Mouse (Mus musculus): Measurements from ENCODE around the gene Scaf4. TPM values are rescaled to one million over a fixed set of nuclear protein-coding genes. Genes with fewer than 3 reads are reported as not detected.

The Scaf4 gene
- total RNA-seq, 2 experiments from 2014 or later = 40.2 to 46.7 TPM

GRCm38 (mm10) chr16:90298426-90299300 lies 14.4 kb upstream of the Scaf4 start:
- intact Hi-C loops (cut with DNase I) = no loop called here
- no peak for DNase-seq (ENCODE audit: extremely low spot score in 1 of 2, low spot score in 2 of 2)

GRCm38 (mm10) chr16:90297479-90298425 lies 13.4 kb upstream of the Scaf4 start:
- DNase-seq (ENCODE audit: extremely low spot score in 1 of 2, low spot score in 2 of 2) = no peak
- intact Hi-C loops (cut with DNase I) = no loop called here

GRCm38 (mm10) chr16:90291675-90292074 lies 7.4 kb upstream of the Scaf4 start:
- no peak for DNase-seq (ENCODE audit: extremely low spot score in 1 of 2, low spot score in 2 of 2)
- intact Hi-C loops (cut with DNase I) = no loop called here

- DNase-seq (ENCODE audit: extremely low spot score in 1 of 2, low spot score in 2 of 2) = no peak
- intact Hi-C loops (cut with DNase I) = no loop called here
These were observed 6.7 kb upstream of the Scaf4 start for GRCm38 (mm10) chr16:90290962-90291361.

GRCm38 (mm10) chr16:90284916-90285315 lies 613 bp upstream of the Scaf4 start:
- intact Hi-C loops (cut with DNase I) = no loop called here
- no peak for DNase-seq (ENCODE audit: extremely low spot score in 1 of 2, low spot score in 2 of 2)

- intact Hi-C loops (cut with DNase I) = no loop called here
- DNase-seq (ENCODE audit: extremely low spot score in 1 of 2, low spot score in 2 of 2) = peak in 1 of 2 experiments; percentile 57
These were observed 918 bp downstream of the Scaf4 start for GRCm38 (mm10) chr16:90283266-90283904.

- intact Hi-C loops (cut with DNase I) = no loop called here
- DNase-seq (ENCODE audit: extremely low spot score in 1 of 2, low spot score in 2 of 2) = no peak
These were observed 1.6 kb downstream of the Scaf4 start for GRCm38 (mm10) chr16:90282620-90283265.

- no peak for DNase-seq (ENCODE audit: extremely low spot score in 1 of 2, low spot score in 2 of 2)
- intact Hi-C loops (cut with DNase I) = no loop called here
These were observed 2.9 kb downstream of the Scaf4 start for GRCm38 (mm10) chr16:90281406-90281805.

- DNase-seq (ENCODE audit: extremely low spot score in 1 of 2, low spot score in 2 of 2) = no peak
- intact Hi-C loops (cut with DNase I) = no loop called here
These were observed 3.3 kb downstream of the Scaf4 start for GRCm38 (mm10) chr16:90280989-90281388.

- intact Hi-C loops (cut with DNase I) = no loop called here
- DNase-seq (ENCODE audit: extremely low spot score in 1 of 2, low spot score in 2 of 2) = no peak
These were observed 3.8 kb downstream of the Scaf4 start for GRCm38 (mm10) chr16:90280515-90280914.

- no peak for DNase-seq (ENCODE audit: extremely low spot score in 1 of 2, low spot score in 2 of 2)
- intact Hi-C loops (cut with DNase I) = no loop called here
These were observed 5.2 kb downstream of the Scaf4 start for GRCm38 (mm10) chr16:90279058-90279457.

- intact Hi-C loops (cut with DNase I) = no loop called here
- DNase-seq (ENCODE audit: extremely low spot score in 1 of 2, low spot score in 2 of 2) = no peak
These were observed 8.8 kb downstream of the Scaf4 start for GRCm38 (mm10) chr16:90275521-90275920.

- no peak for DNase-seq (ENCODE audit: extremely low spot score in 1 of 2, low spot score in 2 of 2)
- intact Hi-C loops (cut with DNase I) = no loop called here
These were observed 17.7 kb downstream of the Scaf4 start for GRCm38 (mm10) chr16:90266581-90266980.

- intact Hi-C loops (cut with DNase I) = no loop called here
- no peak for DNase-seq (ENCODE audit: extremely low spot score in 1 of 2, low spot score in 2 of 2)
These were observed 19.2 kb downstream of the Scaf4 start for GRCm38 (mm10) chr16:90265106-90265505.

- no peak for DNase-seq (ENCODE audit: extremely low spot score in 1 of 2, low spot score in 2 of 2)
- intact Hi-C loops (cut with DNase I) = no loop called here
These were observed 20.3 kb downstream of the Scaf4 start for GRCm38 (mm10) chr16:90264021-90264420.

GRCm38 (mm10) chr16:90261791-90262190 lies 22.5 kb downstream of the Scaf4 start:
- intact Hi-C loops (cut with DNase I) = no loop called here
- DNase-seq (ENCODE audit: extremely low spot score in 1 of 2, low spot score in 2 of 2) = no peak

- DNase-seq (ENCODE audit: extremely low spot score in 1 of 2, low spot score in 2 of 2) = no peak
- intact Hi-C loops (cut with DNase I) = no loop called here
These were observed 24.2 kb downstream of the Scaf4 start for GRCm38 (mm10) chr16:90260097-90260496.

GRCm38 (mm10) chr16:90259623-90260022 lies 24.7 kb downstream of the Scaf4 start:
- no peak for DNase-seq (ENCODE audit: extremely low spot score in 1 of 2, low spot score in 2 of 2)
- intact Hi-C loops (cut with DNase I) = no loop called here

GRCm38 (mm10) chr16:90258950-90259349 lies 25.4 kb downstream of the Scaf4 start:
- intact Hi-C loops (cut with DNase I) = no loop called here
- no peak for DNase-seq (ENCODE audit: extremely low spot score in 1 of 2, low spot score in 2 of 2)

Data from left cerebral cortex, postnatal 10 days (tissue).